Mouse (Mus musculus) gastrocnemius, adult 2 months (tissue): ENCODE results near the gene Tbx2. TPM values are rescaled to one million over a fixed set of nuclear protein-coding genes. Genes with fewer than 3 reads are reported as not detected.

ENCODE experiments used
- DNase-seq: peaks from one replicate; pipeline ENCODE4 v3.0.0; 2022
- H3K27ac ChIP-seq: fragments of 200-600 bp; 2 replicates; pipeline ENCODE4 v1.8.1; 2022; ENCODE audit warnings: mild to moderate bottlenecking
- H3K4me3 ChIP-seq: fragments of 200-600 bp; 2 replicates; pipeline ENCODE4 v1.8.1; 2022; ENCODE audit warnings: mild to moderate bottlenecking, moderate library complexity
- CTCF ChIP-seq: fragments of 200-600 bp; IDR thresholded peaks from 2 replicates; pipeline ENCODE4 v1.8.1; 2022; ENCODE audit warnings: antibody characterized with exemption, mild to moderate bottlenecking, moderate library complexity
- intact Hi-C: fragments of 180-260 bp; cut with DNase I; formaldehyde crosslinking; loops from one replicate; pipeline ENCODE4 v1.15.1; 2025
- total RNA-seq, 2 experiments: library from RNA; stranded (reverse); gene quantifications; 2 replicates each; pipeline ENCODE4 v1.2.3; 2021

Gene Tbx2
- total RNA-seq, 2 experiments from 2014 or later, result 1.7 to 3.6 TPM

GRCm38 (mm10) chr11:85811676-85812075, 20.7 kb upstream of the Tbx2 start:
- DNase-seq, result no peak
- intact Hi-C loops, result no loop called here
- Histone ChIP-seq H3K27ac (no peak overlapping the region), H3K4me3 (no peak overlapping the region)
- no peak for TF ChIP-seq CTCF

GRCm38 (mm10) chr11:85812201-85812966, 20.0 kb upstream of the Tbx2 start:
- Histone ChIP-seq H3K27ac (no peak overlapping the region), H3K4me3 (no peak overlapping the region)
- DNase-seq, result no peak
- intact Hi-C loops, result no loop called here
- TF ChIP-seq CTCF, result no peak

GRCm38 (mm10) chr11:85814678-85815077, 17.7 kb upstream of the Tbx2 start:
- no peak for TF ChIP-seq CTCF
- Histone ChIP-seq H3K27ac (no peak overlapping the region), H3K4me3 (no peak overlapping the region)
- intact Hi-C loops, result no loop called here
- DNase-seq, result no peak

DNA sequence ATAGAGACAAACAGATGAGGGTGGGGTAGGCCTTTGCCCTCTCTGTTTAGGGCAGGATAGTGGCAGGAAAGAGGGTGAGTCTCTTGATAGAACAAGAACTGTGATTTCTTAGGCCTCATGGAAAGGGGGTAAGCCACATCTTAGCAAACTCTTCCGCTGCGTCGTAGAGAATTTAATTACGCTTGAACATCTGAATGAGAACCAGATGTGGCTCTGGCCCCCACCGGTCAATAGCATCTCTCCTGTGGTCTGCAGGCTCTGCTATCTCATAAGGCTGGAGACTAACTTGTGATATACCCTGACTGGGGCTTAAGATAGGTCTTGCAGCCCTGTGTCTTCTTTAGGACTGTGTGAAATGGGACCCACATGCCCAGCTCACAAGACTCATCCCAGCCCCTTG, 15.9 kb upstream of the Tbx2 start:
- H3K27ac ChIP-seq, result no peak overlapping the region
- intact Hi-C loops, result no loop called here
- no peak for TF ChIP-seq CTCF
- no peak for DNase-seq
- H3K4me3 ChIP-seq, result no peak overlapping the region

DNA sequence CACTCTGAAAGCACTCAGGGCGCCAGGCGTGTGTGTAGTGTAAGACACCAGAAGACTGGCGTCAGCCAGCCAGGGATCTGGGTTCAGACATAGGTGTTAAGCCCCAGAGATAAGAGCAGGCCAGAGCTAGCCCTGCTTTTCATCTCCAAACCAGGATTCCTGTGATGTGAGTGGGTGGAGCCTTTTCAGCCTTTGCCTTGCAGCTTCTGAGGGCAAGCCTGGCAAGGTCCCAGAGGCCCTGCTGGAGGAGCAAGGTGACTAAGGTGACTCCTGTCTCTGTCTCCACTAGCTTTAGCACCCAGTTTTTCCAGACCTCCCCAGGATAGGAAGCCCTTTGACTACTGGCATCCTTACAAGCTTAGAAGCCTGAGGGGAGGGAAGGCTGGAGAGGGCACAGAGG, 13.9 kb upstream of the Tbx2 start:
- Histone ChIP-seq H3K27ac (no peak overlapping the region), H3K4me3 (no peak overlapping the region)
- no peak for TF ChIP-seq CTCF
- intact Hi-C loops, result no loop called here
- DNase-seq, result no peak

DNA sequence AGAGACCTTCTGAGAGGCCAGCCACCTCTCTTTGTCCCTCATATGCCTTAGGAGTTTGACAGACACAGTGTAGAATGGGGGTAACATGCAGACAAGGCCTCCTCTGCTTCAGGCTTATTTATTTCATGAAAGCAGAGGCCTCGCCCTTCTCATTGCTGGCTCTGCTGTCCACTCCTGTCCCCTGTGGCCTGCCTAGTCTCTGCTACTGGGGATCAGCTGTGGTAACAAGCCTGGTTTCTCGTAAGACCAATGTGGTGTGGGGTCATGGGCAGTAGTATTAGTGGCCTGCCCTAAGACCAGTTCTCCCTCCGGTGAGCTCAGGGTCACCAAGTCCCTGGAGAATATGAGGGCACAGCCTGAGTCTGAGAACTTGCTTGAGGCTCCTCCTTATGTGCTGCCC, 11.4 kb upstream of the Tbx2 start:
- intact Hi-C loops, result loop anchor here (5.0 kb wide), 4 partner anchors 59 to 439 kb away; no protein-coding TSS in a partner anchor
- H3K27ac ChIP-seq, result peak overlapping the region; percentile 21
- no peak overlapping the region for H3K4me3 ChIP-seq
- no peak for TF ChIP-seq CTCF
- no peak for DNase-seq

DNA sequence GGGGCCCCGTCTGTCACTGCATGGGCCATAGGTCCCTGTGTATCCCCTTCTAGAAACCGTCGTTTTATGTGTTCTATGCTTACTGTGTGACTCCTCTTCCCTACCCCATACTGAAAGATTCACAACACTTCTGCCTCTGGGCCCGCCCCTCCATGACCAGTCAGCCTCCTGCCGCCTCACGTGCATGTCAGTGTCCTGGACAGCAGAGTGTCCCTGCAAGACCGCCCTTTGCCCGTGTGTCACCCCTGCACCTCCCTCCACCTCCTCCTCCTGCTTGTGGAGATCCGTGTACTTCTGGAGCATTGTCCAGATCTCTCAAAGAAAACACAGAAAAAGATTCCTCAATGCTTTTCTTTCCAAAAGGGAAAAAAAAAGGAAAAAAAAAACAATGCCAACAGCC, 10.7 kb upstream of the Tbx2 start:
- intact Hi-C loops, result loop anchor here (2.0 to 5.0 kb wide), 6 partner anchors 59 to 439 kb away; no protein-coding TSS in a partner anchor
- DNase-seq, result no peak
- TF ChIP-seq CTCF, result no peak
- no peak overlapping the region for H3K4me3 ChIP-seq
- H3K27ac ChIP-seq, result no peak overlapping the region; the same call in 1 of the 2 replicates

DNA sequence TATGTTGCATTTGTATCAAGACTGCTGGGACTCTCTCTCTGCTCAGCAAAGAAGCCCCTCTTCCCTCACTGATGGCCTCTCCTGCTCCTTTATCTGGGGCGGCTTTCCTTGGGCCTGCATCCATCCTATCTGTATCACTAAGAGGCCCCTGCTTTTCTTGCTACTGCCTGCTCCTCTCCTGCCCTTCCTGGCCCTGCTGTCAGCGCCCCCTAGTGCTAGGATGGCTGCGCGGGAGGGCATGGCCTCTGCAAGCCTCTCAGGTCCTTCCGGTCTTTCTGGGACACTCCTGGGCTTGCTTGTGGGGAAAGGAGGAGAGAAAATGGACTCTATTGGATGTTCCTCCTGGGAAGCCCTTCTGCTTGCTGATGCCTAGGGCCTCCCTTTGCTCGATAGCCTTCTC, 9.2 kb upstream of the Tbx2 start:
- H3K4me3 ChIP-seq, result no peak overlapping the region
- H3K27ac ChIP-seq, result 0 out of 2 replicates have a peak overlapping the region, but pooled peaks have one; percentile 13
- intact Hi-C loops, result loop anchor here (2.0 to 5.0 kb wide), 6 partner anchors 61 to 441 kb away; no protein-coding TSS in a partner anchor
- peak; percentile 100 for TF ChIP-seq CTCF
- DNase-seq, result peak; percentile 90

DNA sequence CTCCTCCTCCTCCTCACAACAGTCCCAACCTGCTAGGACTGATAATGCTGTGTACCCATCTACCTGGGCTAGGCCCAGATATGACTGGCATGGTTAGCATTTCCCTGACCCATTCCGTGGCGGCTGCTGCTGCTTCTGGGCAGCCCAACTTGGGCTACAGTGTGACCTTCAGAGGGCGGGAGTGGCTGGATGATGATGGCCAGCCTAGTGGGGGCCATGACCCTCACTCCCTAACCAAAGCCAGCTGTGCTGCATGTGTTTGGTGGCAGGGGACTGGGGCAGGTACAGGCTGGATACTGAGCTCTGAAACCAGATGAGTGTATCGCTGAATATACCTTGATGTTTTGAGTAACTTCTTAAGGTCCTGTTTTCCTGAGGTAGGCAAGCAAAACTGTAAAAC, 8.6 kb upstream of the Tbx2 start:
- no peak overlapping the region for H3K4me3 ChIP-seq
- DNase-seq, result no peak
- intact Hi-C loops, result loop anchor here (2.0 to 5.0 kb wide), 6 partner anchors 61 to 441 kb away; no protein-coding TSS in a partner anchor

DNA sequence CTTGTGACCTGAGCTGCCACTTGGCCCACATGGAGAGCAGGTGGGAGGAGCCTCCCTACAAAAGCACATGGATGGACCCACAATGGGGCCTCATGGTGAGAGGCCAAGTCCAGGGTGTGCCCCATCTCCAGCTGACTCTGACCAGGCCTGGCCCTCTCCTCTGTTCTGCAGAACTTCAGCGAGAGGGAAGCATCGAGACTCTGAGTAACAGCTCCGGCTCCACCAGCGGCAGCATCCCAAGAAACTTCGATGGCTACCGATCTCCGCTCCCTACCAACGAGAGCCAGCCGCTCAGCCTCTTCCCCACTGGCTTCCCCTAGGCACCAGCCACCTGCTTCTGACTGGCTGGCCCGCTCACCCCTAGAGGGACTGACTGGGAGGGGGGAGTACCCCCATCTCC, 7.3 kb upstream of the Tbx2 start:
- Histone ChIP-seq H3K4me3 (no peak overlapping the region), H3K27ac (no peak overlapping the region)
- TF ChIP-seq CTCF, result no peak
- intact Hi-C loops, result no loop called here
- no peak for DNase-seq

More for the DNA sequence above, 8.6 kb upstream of the Tbx2 start:
- no peak for TF ChIP-seq CTCF
- H3K27ac ChIP-seq, result no peak overlapping the region

DNA sequence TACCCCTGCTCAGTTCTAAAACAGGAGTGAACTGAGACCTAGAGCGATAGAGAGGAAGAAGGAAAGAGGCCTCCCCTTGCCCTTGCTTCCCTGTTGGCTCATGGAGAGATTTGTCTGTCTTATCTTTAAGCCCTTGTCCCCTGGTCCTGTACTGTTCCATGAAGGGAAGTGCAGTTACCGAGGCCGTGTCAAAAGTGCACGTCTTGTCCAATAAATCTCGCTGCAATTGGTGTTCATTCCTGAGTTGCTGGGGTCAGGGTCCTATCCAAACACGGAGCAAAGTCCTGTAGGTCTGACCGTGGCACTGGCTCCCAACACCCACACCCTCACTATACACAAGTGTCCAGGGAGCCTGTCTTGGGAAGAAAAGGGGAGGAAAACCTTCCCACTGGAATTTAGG, 6.5 kb upstream of the Tbx2 start:
- peak overlapping the region; percentile 28 for H3K27ac ChIP-seq

GRCm38 (mm10) chr11:85827342-85827741, 5.0 kb upstream of the Tbx2 start:
- intact Hi-C loops, result no loop called here

More for the DNA sequence above, 6.5 kb upstream of the Tbx2 start:
- intact Hi-C loops, result no loop called here
- no peak for DNase-seq
- no peak overlapping the region for H3K4me3 ChIP-seq
- TF ChIP-seq CTCF, result no peak

DNA sequence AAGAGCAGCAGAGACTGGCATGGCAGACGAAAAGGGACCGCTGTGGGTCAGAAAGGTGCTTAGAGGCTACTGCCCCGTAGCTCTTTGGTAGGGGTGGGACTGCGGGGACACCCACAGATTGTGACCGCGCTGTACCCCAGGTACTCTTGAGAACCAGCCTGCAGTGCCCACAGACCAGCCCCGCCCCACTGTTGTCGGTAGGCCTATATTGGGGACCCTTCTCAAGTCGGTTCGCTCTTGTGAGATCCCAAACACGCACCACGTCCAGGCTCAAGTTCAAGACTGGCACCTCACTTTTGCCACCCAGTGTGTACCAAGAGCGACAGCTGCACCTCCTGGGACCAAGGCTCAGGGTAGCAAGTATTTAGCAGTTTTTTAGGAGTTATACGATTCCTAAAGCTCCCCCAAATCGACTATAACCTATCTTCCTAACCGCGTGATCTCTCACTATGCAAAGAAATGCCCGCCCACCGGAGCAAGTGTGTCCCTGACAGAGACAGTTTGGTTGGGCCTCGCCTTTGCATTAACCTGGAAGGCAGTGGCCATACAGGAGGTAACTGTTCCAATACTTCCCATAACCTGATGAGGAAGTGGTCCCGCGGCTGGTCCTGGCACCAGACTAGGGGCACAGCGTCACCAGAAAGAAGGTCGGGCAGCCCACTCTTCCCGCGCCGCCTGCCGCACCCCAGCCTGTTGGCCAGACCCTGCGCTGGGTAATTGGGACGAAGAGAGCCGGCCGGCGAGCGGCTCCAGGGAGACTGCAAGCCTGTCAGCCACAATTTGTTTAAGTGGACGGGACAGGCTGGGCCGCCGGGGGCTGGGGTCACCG, 3.4 kb upstream of the Tbx2 start:
- TF ChIP-seq CTCF, result no peak
- DNase-seq, result no peak
- Histone ChIP-seq H3K27ac (peak overlapping the region; percentile 64), H3K4me3 (peak overlapping the region; percentile 64)
- intact Hi-C loops, result no loop called here

More at GRCm38 (mm10) chr11:85827342-85827741, 5.0 kb upstream of the Tbx2 start:
- no peak overlapping the region for H3K27ac ChIP-seq
- no peak for DNase-seq
- no peak for TF ChIP-seq CTCF
- H3K4me3 ChIP-seq, result no peak overlapping the region
